Mouse (Mus musculus): ENCODE measurements around the gene Scfd2.

DNA sequence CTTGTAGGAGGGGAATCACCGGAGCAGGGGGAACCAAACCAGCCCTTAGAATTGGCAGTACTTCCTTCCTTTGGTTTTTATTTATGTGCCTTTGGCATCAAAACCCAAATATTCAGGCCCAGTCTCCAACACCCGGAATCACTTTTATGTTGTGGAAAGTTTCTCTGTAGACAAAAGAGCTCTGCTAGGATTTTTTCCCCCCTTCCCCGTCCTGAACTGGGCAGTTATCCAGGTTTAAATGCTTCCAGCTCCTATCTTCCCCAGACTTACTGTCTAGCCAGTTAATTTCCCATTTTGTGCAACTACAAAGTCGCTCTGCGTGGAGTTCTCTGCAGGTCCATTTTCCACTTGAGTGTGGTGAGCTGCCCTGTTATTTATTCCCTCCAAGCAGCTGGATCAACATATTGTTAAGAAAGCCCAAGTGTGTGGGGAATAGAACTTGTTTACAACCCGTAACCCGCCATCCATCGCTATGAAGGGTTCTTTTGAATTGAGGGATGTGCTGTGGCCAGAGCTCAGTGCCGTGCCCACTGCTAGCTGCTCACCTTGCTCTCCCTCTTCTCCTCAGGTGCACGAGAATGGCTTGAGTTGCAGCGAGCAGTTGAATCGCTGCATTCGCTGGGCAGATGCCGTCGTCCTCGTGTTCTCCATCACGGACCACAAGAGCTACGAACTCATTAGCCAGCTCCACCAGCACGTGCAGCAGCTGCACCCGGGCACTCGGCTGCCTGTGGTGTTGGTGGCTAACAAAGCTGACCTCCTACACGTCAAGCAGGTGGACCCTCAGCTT, 333.8 kb downstream of the Scfd2 start:
- TF ChIP-seq CTCF (IDR thresholded peaks at IDR 0.05; ENCODE audit: low read depth) (no peak), EP300 (optimal IDR thresholded peaks at IDR 0.05) (no peak)

Measured in stomach, postnatal 0 days (tissue).